Mouse (Mus musculus): ENCODE data around the gene Trabd2b.

GRCm38 (mm10) chr4:114433440-114433839, 26.9 kb downstream of the Trabd2b start:
- TF ChIP-seq CTCF (IDR thresholded peaks at IDR 0.05 in 2 of 3, conservative IDR thresholded peaks at IDR 0.05 in 1 of 3; ENCODE audit: control insufficient read depth in 1 of 3, insufficient read depth in 1 of 3, low read depth in 2 of 3, low read length in 3 of 3, poor library complexity in 1 of 3, severe bottlenecking in 1 of 3) (no peak), ETS1 (IDR thresholded peaks at IDR 0.05; ENCODE audit: low read depth, low read length) (no peak), MAX (IDR thresholded peaks at IDR 0.05; ENCODE audit: low read length) (no peak), GABPA (IDR thresholded peaks at IDR 0.05; ENCODE audit: low read depth, low read length) (no peak)
